In the genomic region with DNA sequence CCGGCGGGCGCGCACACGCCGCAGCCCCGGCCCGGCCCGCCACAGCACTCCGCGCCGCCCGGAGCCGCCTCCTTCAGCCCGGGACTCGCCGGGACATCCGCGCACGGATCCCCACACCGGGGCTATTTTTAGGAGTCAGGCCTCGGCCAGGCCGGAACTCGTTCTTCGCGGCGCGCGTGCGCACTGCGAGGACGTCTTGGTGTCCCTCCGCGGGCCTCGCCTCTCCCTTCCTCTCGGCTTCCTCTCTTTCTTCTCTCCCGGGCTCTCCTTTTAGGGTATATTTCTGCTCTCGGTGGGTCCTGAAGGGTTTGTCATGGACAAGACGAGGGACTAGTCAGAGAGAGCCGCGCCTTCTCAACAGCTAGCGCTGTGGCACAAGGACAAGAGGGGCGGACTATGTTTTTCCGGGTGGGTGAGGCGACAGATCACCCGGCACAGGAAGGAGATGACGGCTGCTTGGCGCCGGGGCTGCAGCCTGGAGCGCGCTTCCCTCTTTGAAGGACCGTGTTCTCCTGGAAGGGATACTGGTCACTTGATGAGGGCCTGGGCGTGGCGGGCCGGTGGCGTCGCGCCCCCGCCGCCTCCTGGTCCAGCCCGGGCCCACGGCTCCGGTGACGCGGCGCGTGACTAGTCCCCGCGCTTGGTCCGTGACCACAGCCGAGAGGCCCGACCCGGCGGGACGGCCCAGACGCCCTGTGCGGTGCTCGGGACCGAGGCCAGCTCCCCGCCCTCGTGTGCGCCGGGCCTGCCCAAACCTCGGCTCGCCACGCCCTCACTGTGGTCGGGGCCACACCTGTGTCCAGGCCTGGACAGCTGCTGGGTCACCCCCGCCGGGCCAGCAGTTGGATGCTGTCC, we compare ENCODE assay signal across 8 mouse cellular contexts. TPM values are rescaled to one million over a fixed set of nuclear protein-coding genes. Genes with fewer than 3 reads are reported as not detected.
DNase-seq lines count a peak whose midpoint lies in the region; ATAC-seq and TF ChIP-seq lines count a peak whose summit lies in the region.

Gene Mef2a, minus strand, starts transcription at position 130 of the 855 bp plus-strand sequence.

- peak; percentile 98 for DNase-seq in brain, embryonic 14.5 days (ENCODE audit: low read depth)
- peak; percentile 80 for DNase-seq in liver, adult 2 months (ENCODE audit: extremely low read depth, low read depth, low spot score)
- peak; percentile 96 for DNase-seq in splenic B cell, adult 2 months (ENCODE audit: low read depth, low spot score)

- H3K79me3 ChIP-seq in C2C12 (ENCODE audit: low read depth) = peaks cover 39% of the 10 kb centered on the region

- TF ChIP-seq POLR2A in brain, embryonic 14.5 days (IDR thresholded peaks at IDR 0.05; ENCODE audit: borderline replicate concordance, extremely low read depth, insufficient read depth, insufficient read length, poor library complexity, severe bottlenecking) = peak; percentile 97
- TF ChIP-seq POLR2A in liver, adult 2 months (IDR thresholded peaks at IDR 0.05; ENCODE audit: extremely low read depth, insufficient read depth, low read length) = peak; percentile 83
- peak; percentile 81 for TF ChIP-seq POLR2A in myocyte (IDR thresholded peaks at IDR 0.05; ENCODE audit: insufficient read length, low read depth)

- H3K36me3 ChIP-seq in C2C12 (ENCODE audit: control insufficient read depth, insufficient read depth) = no peaks in the 10 kb centered on the region
- H3K36me3 ChIP-seq in erythroblast, embryonic 14.5 days (ENCODE audit: control insufficient read depth) = no peaks in the 10 kb centered on the region
- no peaks in the 10 kb centered on the region for H3K36me3 ChIP-seq in heart, embryonic 11.5 days (ENCODE audit: control insufficient read depth, insufficient read depth, low read length)
- no peaks in the 10 kb centered on the region for H3K36me3 ChIP-seq in kidney, embryonic 16.5 days (ENCODE audit: insufficient read depth, low read length)
- H3K36me3 ChIP-seq in liver, adult 2 months (ENCODE audit: control insufficient read depth, insufficient read depth, low read length) = no peaks in the 10 kb centered on the region
- H3K36me3 ChIP-seq in myocyte (ENCODE audit: control insufficient read depth, insufficient read depth) = peaks cover 2% of the 10 kb centered on the region
- no peaks in the 10 kb centered on the region for H3K36me3 ChIP-seq in splenic B cell, adult 2 months (ENCODE audit: control insufficient read depth, insufficient read depth, low read length, poor library complexity, severe bottlenecking)

- under 1% methylated on average over 83 of the region's 89 CpGs for WGBS in heart, embryonic 11.5 days (ENCODE audit: insufficient replicate concordance)
- WGBS in kidney, embryonic 16.5 days = under 1% methylated on average over 79 of the region's 89 CpGs
- WGBS in liver, adult 2 months = under 1% methylated on average over 89 of the region's 89 CpGs

- peak; percentile 90 for ATAC-seq in heart, embryonic 11.5 days (replicated peaks; ENCODE audit: insufficient number of reproducible peaks, low FRiP score, low TSS enrichment)
- peak; percentile 93 for ATAC-seq in kidney, embryonic 16.5 days (ENCODE audit: low FRiP score, low TSS enrichment)

- peaks cover 44% of the 10 kb centered on the region for H3K79me2 ChIP-seq in C2C12 (ENCODE audit: control insufficient read depth, insufficient read depth)
- H3K79me2 ChIP-seq in liver, adult 2 months (ENCODE audit: control insufficient read depth, insufficient read depth, low read length) = peaks cover 7% of the 10 kb centered on the region
- H3K79me2 ChIP-seq in myocyte (ENCODE audit: control insufficient read depth, insufficient read depth) = peaks cover 43% of the 10 kb centered on the region

- TF ChIP-seq CTCF in C2C12 (IDR thresholded peaks at IDR 0.05; ENCODE audit: control insufficient read depth, insufficient read depth, insufficient read length) = no peak
- TF ChIP-seq CTCF in brain, embryonic 14.5 days (IDR thresholded peaks at IDR 0.05; ENCODE audit: borderline replicate concordance, extremely low read depth, insufficient read depth, insufficient read length) = no peak
- TF ChIP-seq CTCF in liver, adult 2 months (IDR thresholded peaks at IDR 0.05; ENCODE audit: low read depth, low read length) = no peak

- peak within 1 kb of the TSS; percentile 91 for H3K9ac ChIP-seq in heart, embryonic 11.5 days (ENCODE audit: low read depth, low read length)
- H3K9ac ChIP-seq in kidney, embryonic 16.5 days (replicated peaks; ENCODE audit: low read length) = peak within 1 kb of the TSS; percentile 97
- peak within 1 kb of the TSS; percentile 99 for H3K9ac ChIP-seq in liver, adult 2 months (ENCODE audit: low read depth, low read length)

- H3K9me3 ChIP-seq in erythroblast, embryonic 14.5 days (ENCODE audit: control insufficient read depth, low read length) = no peaks in the 10 kb centered on the region
- H3K9me3 ChIP-seq in heart, embryonic 11.5 days (replicated peaks; ENCODE audit: control insufficient read depth, low read length) = no peaks in the 10 kb centered on the region
- H3K9me3 ChIP-seq in kidney, embryonic 16.5 days (ENCODE audit: low read length) = no peaks in the 10 kb centered on the region

- H3K27me3 ChIP-seq in C2C12 (ENCODE audit: control insufficient read depth, insufficient read depth, insufficient read length) (no peaks in the 10 kb centered on the region), myocyte (ENCODE audit: control insufficient read depth, insufficient read depth, insufficient read length) (no peaks in the 10 kb centered on the region)
- H3K27me3 ChIP-seq in erythroblast, embryonic 14.5 days (ENCODE audit: control insufficient read depth) = no peaks in the 10 kb centered on the region
- no peaks in the 10 kb centered on the region for H3K27me3 ChIP-seq in heart, embryonic 11.5 days (ENCODE audit: control insufficient read depth, insufficient read depth, low read length)
- no peaks in the 10 kb centered on the region for H3K27me3 ChIP-seq in kidney, embryonic 16.5 days (ENCODE audit: insufficient read depth, low read length)
- no peaks in the 10 kb centered on the region for H3K27me3 ChIP-seq in liver, adult 2 months (ENCODE audit: control insufficient read depth, insufficient read depth, low read length)
- H3K27me3 ChIP-seq in splenic B cell, adult 2 months (ENCODE audit: control insufficient read depth, insufficient read depth, low read length, poor library complexity, severe bottlenecking) = no peaks in the 10 kb centered on the region

- H3ac ChIP-seq in C2C12 (ENCODE audit: control insufficient read depth, insufficient read length, low read depth) (peak within 1 kb of the TSS; percentile 87), myocyte (ENCODE audit: control insufficient read depth, insufficient read length) (peak within 1 kb of the TSS; percentile 89)

- peak within 1 kb of the TSS; percentile 75 for H3K4me3 ChIP-seq in C2C12 (ENCODE audit: insufficient read depth, poor library complexity, severe bottlenecking)
- H3K4me3 ChIP-seq in erythroblast, embryonic 14.5 days (replicated peaks) = peak within 1 kb of the TSS; percentile 72
- peak within 1 kb of the TSS; percentile 65 for H3K4me3 ChIP-seq in heart, embryonic 11.5 days (ENCODE audit: low read depth, low read length)
- peak within 1 kb of the TSS; percentile 97 for H3K4me3 ChIP-seq in kidney, embryonic 16.5 days (ENCODE audit: low read length)
- peak within 1 kb of the TSS; percentile 100 for H3K4me3 ChIP-seq in liver, adult 2 months (ENCODE audit: insufficient read depth, low read depth, low read length)
- peak within 1 kb of the TSS; percentile 57 for H3K4me3 ChIP-seq in myocyte

- H3K4me2 ChIP-seq in heart, embryonic 11.5 days = peak within 1 kb of the TSS; percentile 93
- peak within 1 kb of the TSS; percentile 92 for H3K4me2 ChIP-seq in kidney, embryonic 16.5 days (replicated peaks; ENCODE audit: low read depth, low read length)
- H3K4me2 ChIP-seq in myocyte (ENCODE audit: low read depth) = peak within 1 kb of the TSS; percentile 76

- peak within 1 kb of the TSS; percentile 100 for H3K27ac ChIP-seq in heart, embryonic 11.5 days (ENCODE audit: low read depth, low read length)
- peak within 1 kb of the TSS; percentile 100 for H3K27ac ChIP-seq in kidney, embryonic 16.5 days (ENCODE audit: low read length)
- H3K27ac ChIP-seq in liver, adult 2 months (replicated peaks; ENCODE audit: insufficient read depth, low read depth, low read length) = peak within 1 kb of the TSS; percentile 99

- peaks cover 40% of the 10 kb centered on the region for H3K4me1 ChIP-seq in erythroblast, embryonic 14.5 days (ENCODE audit: control insufficient read depth)
- peaks cover 29% of the 10 kb centered on the region for H3K4me1 ChIP-seq in heart, embryonic 11.5 days (ENCODE audit: control insufficient read depth, insufficient read depth, low read length)
- H3K4me1 ChIP-seq in kidney, embryonic 16.5 days (ENCODE audit: insufficient read depth, low read length) = peaks cover 17% of the 10 kb centered on the region; the same call in 1 of the 2 replicates
- peaks cover 17% of the 10 kb centered on the region for H3K4me1 ChIP-seq in liver, adult 2 months (ENCODE audit: control insufficient read depth, insufficient read depth, low read length)

TF ChIP-seq in C2C12, 6 proteins besides CTCF, POLR2A, EP300 and RAD21:
- TF ChIP-seq FOSL1 (IDR thresholded peaks at IDR 0.05; ENCODE audit: insufficient read depth, low read length, poor library complexity, severe bottlenecking) (no peak), CEBPB (IDR thresholded peaks at IDR 0.05; ENCODE audit: low read depth) (no peak), USF1 (IDR thresholded peaks at IDR 0.05; ENCODE audit: low read depth) (no peak), MAX (IDR thresholded peaks at IDR 0.05) (peak; percentile 18), MYOD1 (IDR thresholded peaks at IDR 0.05; ENCODE audit: control insufficient read depth, insufficient read length, low read depth) (peak; percentile 92)

TF ChIP-seq in myocyte, 11 proteins besides CTCF, POLR2A, EP300 and RAD21 (continues in another document):
- TF ChIP-seq TCF12 (IDR thresholded peaks at IDR 0.05; ENCODE audit: insufficient read depth, poor library complexity, severe bottlenecking) (peak; percentile 91), MYOG (IDR thresholded peaks at IDR 0.05; ENCODE audit: control insufficient read depth in 1 of 3, insufficient read depth in 1 of 3, insufficient read length in 2 of 3, low read depth in 2 of 3) (peak; percentile 82 to 100 (median 99)), USF1 (IDR thresholded peaks at IDR 0.05; ENCODE audit: low read depth) (no peak), CEBPB (IDR thresholded peaks at IDR 0.05; ENCODE audit: insufficient read depth, poor library complexity, severe bottlenecking) (no peak), SRF (IDR thresholded peaks at IDR 0.05; ENCODE audit: control insufficient read depth, insufficient read length, low read depth) (peak; percentile 26), TCF3 (IDR thresholded peaks at IDR 0.05; ENCODE audit: insufficient read length, low read depth) (peak; percentile 99)

RNA-seq across cellular contexts. Expression of gene Mef2a, which starts in this region (rescaled TPM):
- polyA plus RNA-seq in C2C12 (2012; fragmentation: generic; extraction: Trizol) (14.8 TPM), myocyte (2012; fragmentation: generic; extraction: Trizol) (64.5 TPM)
- polyA plus RNA-seq in brain, embryonic 14.5 days (2012; rRNA removed) = 34.7 and 41.6 TPM in 2 replicates
- polyA plus RNA-seq in erythroblast, embryonic 14.5 days (2012) = 0.20 and 0.21 TPM in 2 replicates
- polyA plus RNA-seq in heart, embryonic 11.5 days (2014; fragmentation: Nextera tagmentation; extraction: Ambion mirVana) = 66.4 and 72.5 TPM in 2 replicates
- 37.6 and 39.5 TPM in 2 replicates for polyA plus RNA-seq in kidney, embryonic 16.5 days (2015; fragmentation: Nextera tagmentation; extraction: Ambion mirVana)
- total RNA-seq in liver, adult 2 months (2014; rRNA removed) = 22.7 and 24.8 TPM in 2 replicates
- polyA plus RNA-seq in liver, adult 2 months (2012; rRNA removed) = 5.5 and 12.0 TPM in 2 replicates

Comparison
In these comparisons a context has a peak if more than half of its experiments do, and no peak if none do; other contexts are left out.
1. Peak in every context shown above with its lines: DNase-seq, ATAC-seq, H3K4me3 ChIP-seq and H3K27ac ChIP-seq.